Mouse (Mus musculus) CH12F3 (cell line): Measurements from ENCODE around the gene Epop.
"Not testable (repeated sequence)": the region's sequence is repeated elsewhere in the genome, so short reads cannot be mapped to it uniquely, and the experiment has no call there.

Source experiments
- in situ Hi-C: fragments of 300-500 bp; cut with MboI; formaldehyde crosslinking; loops from 2 replicates; pipeline ENCODE4 v1.14.3; 2020; ENCODE audit warnings: low sequenced_read_pairs

Gene Epop

GRCm38 (mm10) chr11:97660734-97661647 lies 31.5 kb upstream of the Epop start:
- in situ Hi-C loops = no loop called here

GRCm38 (mm10) chr11:97659990-97660714 lies 30.6 kb upstream of the Epop start:
- in situ Hi-C loops = no loop called here

- in situ Hi-C loops = no loop called here
These were observed 29.9 kb upstream of the Epop start for GRCm38 (mm10) chr11:97659267-97659989.

- in situ Hi-C loops = no loop called here
These were observed 29.3 kb upstream of the Epop start for GRCm38 (mm10) chr11:97658751-97659266.

GRCm38 (mm10) chr11:97657967-97658366 lies 28.5 kb upstream of the Epop start:
- in situ Hi-C loops = not testable (repeated sequence)

GRCm38 (mm10) chr11:97657184-97657945 lies 27.9 kb upstream of the Epop start:
- in situ Hi-C loops = no loop called here

GRCm38 (mm10) chr11:97656269-97656971 lies 26.9 kb upstream of the Epop start:
- in situ Hi-C loops = no loop called here

- in situ Hi-C loops = no loop called here
These were observed 24.7 kb upstream of the Epop start for GRCm38 (mm10) chr11:97654210-97654609.

- in situ Hi-C loops = not testable (repeated sequence)
These were observed 23.9 kb upstream of the Epop start for GRCm38 (mm10) chr11:97653376-97653775.

- in situ Hi-C loops = no loop called here
These were observed 20.8 kb upstream of the Epop start for GRCm38 (mm10) chr11:97650341-97650740.

GRCm38 (mm10) chr11:97648541-97648940 lies 19.0 kb upstream of the Epop start:
- in situ Hi-C loops = loop anchor here (10.0 kb wide), 1 partner anchor 46 kb away; no protein-coding TSS in a partner anchor

GRCm38 (mm10) chr11:97644834-97645233 lies 15.3 kb upstream of the Epop start:
- in situ Hi-C loops = loop anchor here (10.0 kb wide), 1 partner anchor 50 kb away; no protein-coding TSS in a partner anchor

GRCm38 (mm10) chr11:97643380-97644055 lies 14.0 kb upstream of the Epop start:
- in situ Hi-C loops = loop anchor here (10.0 kb wide), 1 partner anchor 51 kb away; no protein-coding TSS in a partner anchor

- in situ Hi-C loops = loop anchor here (10.0 kb wide), 1 partner anchor 52 kb away; no protein-coding TSS in a partner anchor
These were observed 13.2 kb upstream of the Epop start for GRCm38 (mm10) chr11:97642746-97643145.

GRCm38 (mm10) chr11:97641668-97642067 lies 12.2 kb upstream of the Epop start:
- in situ Hi-C loops = loop anchor here (10.0 kb wide), 1 partner anchor 53 kb away; no protein-coding TSS in a partner anchor

- in situ Hi-C loops = no loop called here
These were observed 6.0 kb upstream of the Epop start for GRCm38 (mm10) chr11:97635468-97636019.

- in situ Hi-C loops = not testable (repeated sequence)
These were observed 2.9 kb upstream of the Epop start for GRCm38 (mm10) chr11:97632440-97632839.

GRCm38 (mm10) chr11:97631938-97632337 lies 2.4 kb upstream of the Epop start:
- in situ Hi-C loops = no loop called here
